Mouse (Mus musculus): Measurements from ENCODE around the gene Itgad. TPM values are rescaled to one million over a fixed set of nuclear protein-coding genes. Genes with fewer than 3 reads are reported as not detected.

Itgad gene
- polyA plus RNA-seq, 1 experiment from 2014 or later, result not detected

DNA sequence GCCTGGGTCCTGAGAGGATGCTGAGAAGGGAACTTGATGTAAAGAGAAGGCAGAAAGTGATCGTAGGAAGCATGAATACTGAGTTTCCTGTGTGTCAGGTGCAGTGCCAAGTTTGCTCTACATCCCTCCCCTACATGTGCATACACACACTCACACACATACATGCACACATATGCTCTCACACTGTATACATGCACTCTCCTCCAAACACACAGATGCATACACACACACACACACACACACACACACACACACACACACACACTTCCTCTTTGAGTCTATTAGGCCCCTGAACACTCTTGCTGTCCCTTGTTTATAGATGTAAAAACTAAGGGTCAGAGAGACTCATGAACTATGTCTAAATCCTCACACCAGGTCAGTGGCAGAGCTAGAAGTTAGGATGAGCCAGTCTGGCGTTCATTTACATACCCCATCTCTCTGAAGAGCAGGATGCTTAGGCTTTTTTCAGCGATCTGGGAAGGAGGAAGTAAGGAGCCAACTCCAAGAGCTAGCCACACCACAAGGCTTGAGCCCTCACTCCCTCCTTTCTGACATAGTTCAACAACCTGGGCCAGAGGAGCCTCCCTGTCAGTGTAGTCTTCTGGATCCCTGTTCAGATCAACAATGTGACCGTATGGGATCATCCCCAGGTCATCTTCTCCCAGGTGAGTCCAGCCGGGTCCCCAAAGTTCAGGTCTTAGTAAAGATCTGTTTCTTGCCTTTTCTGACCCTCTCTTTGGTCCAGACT is 38.8 kb upstream of the Itgad start:
- Histone ChIP-seq H3K4me2 (replicated peaks; ENCODE audit: low read depth) (no peak overlapping the region), H3K9ac (ENCODE audit: low read depth, low read length) (no peak overlapping the region), H3K27me3 (replicated peaks; ENCODE audit: control insufficient read depth, insufficient read depth, low read length) (no peaks in the 10 kb centered on the region), H3K36me3 (ENCODE audit: control insufficient read depth, insufficient read depth) (no peaks in the 10 kb centered on the region), H3K4me1 (replicated peaks; ENCODE audit: control insufficient read depth, insufficient read depth, low read length) (no peaks in the 10 kb centered on the region), H3K9me3 (ENCODE audit: control insufficient read depth) (no peaks in the 10 kb centered on the region), H3K4me3 (ENCODE audit: low read depth, low read length) (no peak overlapping the region), H3K27ac (ENCODE audit: low read depth, low read length) (no peak overlapping the region)
- WGBS, result 71% methylated on average over 5 of the region's 5 CpGs
- no peak for TF ChIP-seq CTCF (IDR thresholded peaks at IDR 0.05; ENCODE audit: low read depth)
- no peak for ATAC-seq

DNA sequence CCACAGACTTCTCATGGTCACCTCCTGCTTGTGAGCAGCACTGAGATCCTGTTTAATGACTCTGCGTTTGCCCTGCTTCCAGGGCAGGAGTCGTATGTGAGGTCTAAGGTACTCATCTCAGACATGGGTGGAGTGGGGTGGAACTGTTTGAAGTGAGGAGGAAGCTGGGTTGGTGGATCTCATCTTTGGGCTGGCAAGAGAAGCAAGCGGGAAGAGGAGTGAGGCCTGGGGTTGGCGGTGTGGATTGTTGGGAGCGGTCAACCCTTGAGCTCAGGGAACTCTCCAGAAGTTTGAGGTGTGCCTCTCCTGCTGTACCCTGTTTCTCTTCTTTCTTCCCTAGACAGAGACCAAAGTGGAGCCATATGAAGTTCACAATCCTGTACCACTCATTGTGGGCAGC is 37.8 kb upstream of the Itgad start:
- TF ChIP-seq CTCF (IDR thresholded peaks at IDR 0.05; ENCODE audit: low read depth), result no peak
- Histone ChIP-seq H3K9ac (ENCODE audit: low read depth, low read length) (no peak overlapping the region), H3K4me3 (ENCODE audit: low read depth, low read length) (no peak overlapping the region), H3K36me3 (ENCODE audit: control insufficient read depth, insufficient read depth) (no peaks in the 10 kb centered on the region), H3K27me3 (replicated peaks; ENCODE audit: control insufficient read depth, insufficient read depth, low read length) (no peaks in the 10 kb centered on the region), H3K4me2 (replicated peaks; ENCODE audit: low read depth) (no peak overlapping the region), H3K9me3 (ENCODE audit: control insufficient read depth) (no peaks in the 10 kb centered on the region), H3K27ac (ENCODE audit: low read depth, low read length) (no peak overlapping the region), H3K4me1 (replicated peaks; ENCODE audit: control insufficient read depth, insufficient read depth, low read length) (no peaks in the 10 kb centered on the region)
- WGBS, result 86% methylated on average over 5 of the region's 5 CpGs
- no peak for ATAC-seq

DNA sequence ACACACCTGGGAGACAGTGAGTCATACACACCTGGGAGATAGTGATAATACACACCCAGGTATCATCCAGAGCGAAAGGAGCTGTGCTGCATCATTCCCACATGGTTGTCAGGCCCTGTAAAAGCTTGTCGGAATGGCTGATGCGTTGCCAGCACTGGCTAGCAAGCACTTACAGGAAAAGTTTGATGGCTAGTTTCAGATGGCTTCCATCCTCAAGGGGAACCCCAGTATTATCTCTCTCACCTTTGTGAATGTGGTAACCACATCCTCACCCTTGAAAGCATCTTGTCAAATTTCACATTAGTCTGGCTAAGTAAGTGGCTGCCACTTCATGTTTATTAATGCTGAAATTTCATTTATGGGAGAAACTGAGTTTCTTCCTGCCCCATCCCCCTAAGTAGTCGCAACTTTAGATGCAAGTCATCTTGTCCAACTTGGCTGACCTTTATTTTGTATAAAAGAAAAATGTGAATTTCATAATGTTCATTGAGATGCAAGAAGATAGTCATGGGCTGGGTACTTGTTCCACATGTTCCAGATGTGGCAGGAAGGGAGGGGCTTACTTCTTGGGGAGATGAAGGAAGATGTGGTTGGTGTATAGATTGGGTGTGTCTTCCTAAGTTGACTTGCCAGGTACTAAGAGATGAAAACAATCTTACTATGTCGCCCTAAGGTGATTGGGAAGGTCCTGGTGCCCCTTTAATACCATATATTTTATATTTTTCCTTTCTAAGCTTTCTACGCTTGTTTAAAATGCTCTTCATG is 34.3 kb upstream of the Itgad start:
- ATAC-seq, result no peak
- no peak overlapping the region for H3K9ac ChIP-seq (ENCODE audit: low read depth, low read length)
- H3K27me3 ChIP-seq (replicated peaks; ENCODE audit: control insufficient read depth, insufficient read depth, low read length), result no peaks in the 10 kb centered on the region
- WGBS, result 80% methylated on average over 6 of the region's 6 CpGs
- no peaks in the 10 kb centered on the region for H3K9me3 ChIP-seq (ENCODE audit: control insufficient read depth)
- TF ChIP-seq CTCF (IDR thresholded peaks at IDR 0.05; ENCODE audit: low read depth), result no peak
- no peak overlapping the region for H3K4me2 ChIP-seq (replicated peaks; ENCODE audit: low read depth)
- no peaks in the 10 kb centered on the region for H3K36me3 ChIP-seq (ENCODE audit: control insufficient read depth, insufficient read depth)
- H3K4me3 ChIP-seq (ENCODE audit: low read depth, low read length), result no peak overlapping the region
- 0 out of 2 replicates have a peak overlapping the region, but pooled peaks have one; percentile 35 for H3K27ac ChIP-seq (ENCODE audit: low read depth, low read length)
- H3K4me1 ChIP-seq (replicated peaks; ENCODE audit: control insufficient read depth, insufficient read depth, low read length), result no peaks in the 10 kb centered on the region

DNA sequence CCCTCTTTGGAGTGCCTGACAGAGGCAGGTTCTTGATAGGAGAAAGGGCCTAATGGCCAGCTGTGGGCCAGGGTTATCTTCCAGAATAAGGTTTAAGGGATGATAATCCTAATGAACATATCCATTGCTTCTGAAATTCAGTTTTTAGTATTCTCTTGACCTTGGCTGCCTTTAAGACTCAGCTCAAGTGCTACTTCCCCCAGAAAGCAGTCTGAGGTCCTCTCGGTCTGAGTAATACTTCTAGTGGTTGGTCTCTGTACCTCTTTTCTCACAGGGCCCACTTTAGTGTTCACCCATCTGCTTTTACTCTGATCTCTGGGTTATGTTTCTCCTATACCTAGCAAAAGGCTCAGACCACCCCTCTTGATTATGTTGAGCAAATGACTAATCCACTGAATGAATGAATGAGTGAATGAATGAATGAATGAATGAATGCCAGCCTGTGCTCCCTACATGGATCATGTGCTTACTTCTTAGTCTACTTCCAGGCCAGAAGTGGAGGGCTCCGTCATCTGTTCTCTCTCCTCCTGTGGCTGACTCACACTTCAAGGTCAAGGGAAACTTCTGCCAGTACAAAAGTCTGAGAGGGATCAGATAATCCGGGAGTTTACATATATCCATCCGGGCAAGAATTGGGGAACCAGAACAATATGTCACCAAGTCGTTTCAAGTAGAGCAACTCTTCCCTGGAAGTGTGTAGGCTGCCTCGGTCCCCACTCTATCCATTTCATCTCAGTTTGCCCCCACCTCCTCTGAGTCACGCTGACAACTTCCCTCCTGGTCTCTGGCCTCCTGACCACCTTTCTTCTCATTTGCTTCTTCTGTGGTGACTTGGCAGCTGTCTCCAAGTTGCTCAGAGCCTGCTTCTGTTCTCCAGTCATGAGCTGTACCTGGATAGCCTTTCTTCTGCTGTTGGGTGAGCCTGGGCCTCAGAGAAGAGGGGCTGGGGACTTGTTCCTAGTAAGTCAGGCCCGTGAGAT is 25.1 kb upstream of the Itgad start, which contains the start of gene Itgax:
Gene Itgax (plus strand): TSS at position 807 of the 980 bp plus-strand sequence.
- Histone ChIP-seq H3K27ac (ENCODE audit: low read depth, low read length) (no peak within 1 kb of the TSS), H3K27me3 (replicated peaks; ENCODE audit: control insufficient read depth, insufficient read depth, low read length) (no peaks in the 10 kb centered on the region), H3K4me3 (ENCODE audit: low read depth, low read length) (no peak within 1 kb of the TSS), H3K9ac (ENCODE audit: low read depth, low read length) (no peak within 1 kb of the TSS), H3K4me2 (replicated peaks; ENCODE audit: low read depth) (no peak within 1 kb of the TSS), H3K4me1 (replicated peaks; ENCODE audit: control insufficient read depth, insufficient read depth, low read length) (no peaks in the 10 kb centered on the region), H3K9me3 (ENCODE audit: control insufficient read depth) (no peaks in the 10 kb centered on the region), H3K36me3 (ENCODE audit: control insufficient read depth, insufficient read depth) (no peaks in the 10 kb centered on the region)
- WGBS, result 63% methylated on average over 8 of the region's 8 CpGs
- ATAC-seq, result no peak
- TF ChIP-seq CTCF (IDR thresholded peaks at IDR 0.05; ENCODE audit: low read depth), result no peak

DNA sequence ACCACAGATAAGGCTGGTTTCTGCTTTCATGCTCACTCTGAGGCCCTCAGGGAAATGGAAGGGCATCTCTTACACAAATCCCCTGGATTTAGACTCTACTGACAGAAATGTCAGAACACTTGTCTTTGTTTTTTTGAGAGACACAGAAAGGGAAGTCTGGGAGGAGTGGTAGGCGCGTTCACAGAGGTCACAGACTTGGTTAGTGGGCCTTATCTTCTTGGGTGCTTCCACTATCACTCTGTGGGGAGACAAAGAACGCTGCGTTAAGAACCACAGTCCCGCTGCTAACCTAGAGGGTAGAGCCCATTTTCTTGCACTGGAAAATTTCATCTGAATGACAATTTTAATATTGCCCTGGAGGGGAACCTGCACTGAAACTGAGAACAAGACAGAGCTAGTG is 22.0 kb upstream of the Itgad start:
- ATAC-seq, result no peak
- 80% methylated on average over 5 of the region's 5 CpGs for WGBS
- Histone ChIP-seq H3K9me3 (ENCODE audit: control insufficient read depth) (no peaks in the 10 kb centered on the region), H3K27me3 (replicated peaks; ENCODE audit: control insufficient read depth, insufficient read depth, low read length) (no peaks in the 10 kb centered on the region), H3K27ac (ENCODE audit: low read depth, low read length) (no peak overlapping the region), H3K36me3 (ENCODE audit: control insufficient read depth, insufficient read depth) (no peaks in the 10 kb centered on the region), H3K4me3 (ENCODE audit: low read depth, low read length) (no peak overlapping the region), H3K9ac (ENCODE audit: low read depth, low read length) (no peak overlapping the region), H3K4me2 (replicated peaks; ENCODE audit: low read depth) (no peak overlapping the region), H3K4me1 (replicated peaks; ENCODE audit: control insufficient read depth, insufficient read depth, low read length) (no peaks in the 10 kb centered on the region)
- TF ChIP-seq CTCF (IDR thresholded peaks at IDR 0.05; ENCODE audit: low read depth), result no peak

Data from intestine, postnatal 0 days (tissue).